Mouse (Mus musculus) cerebellum, postnatal 4 days (tissue): ENCODE data around the gene Cntnap2.
"Not testable (repeated sequence)": the region's sequence is repeated elsewhere in the genome, so short reads cannot be mapped to it uniquely, and the experiment has no call there.

ENCODE experiments used
- DNase-seq, 2 experiments: peaks; one replicate each; pipeline ENCODE4 v3.0.0; 2022; ENCODE audit warnings: low spot score in 2 of 2, mixed read lengths in 1 of 2

The Cntnap2 gene

GRCm38 (mm10) chr6:47174580-47175294, 2115.6 kb downstream of the Cntnap2 start:
- DNase-seq: not testable (repeated sequence)

- not testable (repeated sequence) for DNase-seq
Observed at GRCm38 (mm10) chr6:47175356-47176156, 2116.4 kb downstream of the Cntnap2 start.

GRCm38 (mm10) chr6:47176157-47176555, 2117.0 kb downstream of the Cntnap2 start:
- not testable (repeated sequence) for DNase-seq

- not testable (repeated sequence) for DNase-seq
Observed at GRCm38 (mm10) chr6:47181372-47181771, 2122.2 kb downstream of the Cntnap2 start.

- DNase-seq: no peak
Observed at GRCm38 (mm10) chr6:47182252-47182651, 2123.1 kb downstream of the Cntnap2 start.

DNA sequence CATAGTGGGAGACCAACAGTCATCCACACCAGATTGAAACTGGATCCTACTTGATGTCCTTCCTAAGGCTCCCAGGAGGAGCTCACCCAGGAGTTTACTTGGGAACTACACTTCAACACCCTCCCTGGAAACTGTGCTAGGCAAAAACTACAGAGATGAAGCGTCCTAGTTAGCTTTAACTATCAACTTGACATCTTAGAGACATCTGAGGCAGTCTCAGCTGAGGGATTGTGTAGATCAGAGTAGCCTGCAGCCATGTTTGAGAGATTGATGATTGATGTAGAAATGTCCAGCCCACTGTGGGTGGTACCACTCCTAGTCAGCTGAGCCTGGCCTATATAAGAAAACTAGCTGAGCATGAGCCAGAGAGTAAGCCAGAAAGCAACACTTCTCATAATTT, 2123.6 kb downstream of the Cntnap2 start:
- DNase-seq: no peak

DNA sequence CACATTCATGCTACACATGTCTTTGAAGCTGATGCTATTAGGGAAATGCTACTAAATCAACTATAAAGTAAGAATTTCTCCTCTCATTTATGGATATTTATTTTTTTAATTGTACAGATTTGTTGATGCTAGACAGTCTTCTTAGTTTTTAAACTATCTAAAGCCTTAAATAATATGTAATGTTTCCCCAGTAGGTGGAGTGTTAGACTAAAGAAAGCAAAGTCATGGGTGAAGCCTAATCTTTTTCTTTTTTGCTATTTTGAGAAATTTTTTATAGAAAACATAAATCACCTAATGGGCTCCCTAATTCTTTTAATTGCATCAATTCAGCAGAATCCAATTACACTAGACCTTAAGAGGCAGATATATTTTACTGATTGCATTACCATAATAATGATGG, 2124.7 kb downstream of the Cntnap2 start:
- not testable (repeated sequence) for DNase-seq

GRCm38 (mm10) chr6:47188193-47188592, 2129.0 kb downstream of the Cntnap2 start:
- peak in 1 of 2 experiments; percentile 39 for DNase-seq

DNA sequence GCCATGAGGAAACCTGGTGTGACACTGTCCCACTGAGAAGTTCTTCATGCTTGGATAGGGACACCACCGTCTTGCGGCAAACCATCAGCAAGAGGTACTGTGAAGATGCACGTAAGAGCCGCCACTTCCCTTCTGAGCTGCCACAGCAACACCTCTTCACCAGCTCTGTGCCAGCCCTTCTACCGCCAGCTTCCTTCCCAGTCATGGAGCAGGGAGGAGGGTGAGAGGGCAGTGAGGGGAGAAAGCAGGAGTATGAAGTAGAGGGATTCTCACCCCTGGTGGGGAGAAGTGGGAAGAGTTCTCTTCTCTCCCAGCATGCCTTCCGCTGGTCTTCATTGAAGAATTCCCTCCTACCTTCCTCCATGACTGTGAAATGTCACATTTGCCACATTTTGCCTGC, 2129.4 kb downstream of the Cntnap2 start:
- DNase-seq: not testable (repeated sequence)

GRCm38 (mm10) chr6:47190282-47190681, 2131.1 kb downstream of the Cntnap2 start:
- DNase-seq: no peak

- peak in 1 of 2 experiments; percentile 52 for DNase-seq
Observed at GRCm38 (mm10) chr6:47191277-47191800, 2132.2 kb downstream of the Cntnap2 start.

DNA sequence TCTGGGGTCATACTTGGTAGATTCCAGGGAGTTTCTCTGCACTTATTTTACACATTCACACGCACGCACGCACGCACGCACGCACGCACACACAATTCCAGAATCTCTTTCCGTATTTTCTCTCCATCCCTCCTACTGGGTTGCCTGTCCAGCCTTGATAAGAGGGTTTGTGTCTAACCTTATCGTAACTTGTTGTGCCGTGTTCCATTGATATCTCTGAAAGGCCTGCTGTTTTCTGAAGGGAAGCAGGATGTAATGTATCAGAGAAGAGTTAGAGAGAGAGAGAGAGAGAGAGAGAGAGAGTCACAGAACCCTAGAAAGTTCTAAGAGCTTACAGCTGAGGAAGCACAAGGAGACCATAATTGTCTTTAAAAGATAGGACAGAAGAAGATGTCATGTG, 2132.8 kb downstream of the Cntnap2 start:
- no peak for DNase-seq

DNA sequence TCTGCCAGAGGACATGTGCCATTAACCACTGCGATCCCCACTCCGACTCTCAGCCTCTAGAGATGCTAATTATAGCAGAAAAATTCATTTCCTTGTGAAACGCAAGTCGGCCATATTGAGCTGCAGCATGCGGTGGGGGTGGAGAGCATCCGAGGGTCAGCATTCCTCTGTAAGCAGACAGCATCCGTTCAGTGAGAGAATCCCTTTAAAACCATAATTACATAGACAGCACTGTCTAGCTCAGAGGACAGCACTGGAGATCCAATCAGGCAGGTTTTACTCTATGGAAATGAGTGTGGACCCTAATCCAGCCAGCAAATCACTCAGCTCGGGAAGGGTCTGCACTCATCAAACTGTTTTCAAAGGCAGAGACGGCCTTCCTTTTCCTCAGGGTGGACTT, 2133.3 kb downstream of the Cntnap2 start:
- DNase-seq: no peak

GRCm38 (mm10) chr6:47197570-47197969, 2138.4 kb downstream of the Cntnap2 start:
- no peak for DNase-seq

- no peak for DNase-seq
Observed at GRCm38 (mm10) chr6:47200671-47201070, 2141.5 kb downstream of the Cntnap2 start.

DNA sequence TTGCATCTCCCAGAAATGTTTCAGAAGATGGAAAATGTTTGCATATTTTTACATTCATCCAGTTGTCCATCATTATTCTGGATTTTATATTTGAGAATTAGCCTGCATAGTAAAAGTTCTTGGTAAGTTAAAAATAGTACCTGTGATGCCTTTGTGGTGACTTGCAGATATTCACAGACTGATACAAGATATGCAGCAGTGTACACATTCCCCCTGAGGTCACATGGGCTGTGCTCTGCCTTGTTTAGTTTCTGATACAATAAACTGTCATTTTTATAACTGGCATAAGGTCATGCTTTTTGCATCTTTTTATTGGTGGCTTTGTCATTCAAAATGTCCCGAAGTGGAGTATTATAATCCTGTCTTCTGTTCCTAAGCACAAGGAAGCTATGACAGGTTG, 2148.9 kb downstream of the Cntnap2 start:
- DNase-seq: no peak

DNA sequence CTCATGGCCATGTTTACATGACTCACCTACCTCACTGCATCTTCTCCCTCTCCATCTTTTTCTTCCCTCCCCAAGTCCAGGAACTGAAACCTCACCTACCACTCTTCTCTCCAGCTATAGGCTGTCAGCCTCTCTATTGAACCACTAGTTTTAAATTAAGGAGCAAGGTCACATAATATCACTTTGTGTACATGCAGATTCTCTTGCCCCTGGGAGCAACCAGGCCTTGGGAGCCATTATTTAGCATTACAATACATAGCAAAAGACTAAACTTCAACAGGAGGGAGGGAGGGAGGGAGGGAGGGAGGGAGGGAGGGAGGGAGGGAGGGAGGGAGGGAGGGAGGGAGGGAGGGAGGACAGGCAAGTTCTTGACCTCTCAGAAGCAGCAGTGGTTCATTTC, 2155.6 kb downstream of the Cntnap2 start:
- DNase-seq: no peak

DNA sequence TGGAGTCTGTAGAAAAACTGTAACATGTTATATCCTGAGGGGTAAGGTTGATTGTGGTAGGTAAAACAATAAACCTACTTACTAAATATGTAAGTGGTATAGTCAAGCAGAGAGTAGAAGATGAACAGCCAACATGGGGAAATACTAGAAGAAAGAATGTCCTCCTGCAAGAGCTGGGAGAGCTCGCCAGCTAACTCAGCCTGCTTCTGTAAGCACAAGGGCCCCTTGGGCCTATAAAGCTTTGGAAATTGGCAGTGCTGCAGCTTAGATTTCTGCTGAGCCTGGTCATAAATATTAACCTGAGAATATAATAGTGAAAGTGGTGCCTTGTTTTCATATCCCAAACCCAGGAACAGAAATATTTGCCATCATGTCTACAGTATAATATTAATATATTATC, 2164.4 kb downstream of the Cntnap2 start:
- DNase-seq: not testable (repeated sequence)

DNA sequence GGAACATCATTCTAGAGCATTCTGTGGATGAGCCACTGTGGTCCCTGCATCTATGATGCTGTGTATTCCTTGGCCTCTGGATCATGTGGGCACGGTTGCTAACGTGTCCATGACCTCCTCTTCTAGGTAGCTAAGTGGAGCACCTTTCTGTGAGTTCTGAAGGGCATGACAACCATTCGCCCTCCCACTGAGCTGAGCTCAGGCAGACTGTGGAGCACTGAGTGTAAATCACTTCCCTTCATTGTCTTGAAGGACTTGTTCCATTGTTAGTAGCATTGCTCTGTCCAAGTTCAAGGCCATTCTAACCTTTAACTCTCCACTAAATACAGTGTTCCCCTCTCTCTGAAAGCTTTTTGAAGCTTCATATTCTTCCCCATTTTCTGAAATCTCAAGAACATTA, 2166.2 kb downstream of the Cntnap2 start:
- not testable (repeated sequence) for DNase-seq

DNA sequence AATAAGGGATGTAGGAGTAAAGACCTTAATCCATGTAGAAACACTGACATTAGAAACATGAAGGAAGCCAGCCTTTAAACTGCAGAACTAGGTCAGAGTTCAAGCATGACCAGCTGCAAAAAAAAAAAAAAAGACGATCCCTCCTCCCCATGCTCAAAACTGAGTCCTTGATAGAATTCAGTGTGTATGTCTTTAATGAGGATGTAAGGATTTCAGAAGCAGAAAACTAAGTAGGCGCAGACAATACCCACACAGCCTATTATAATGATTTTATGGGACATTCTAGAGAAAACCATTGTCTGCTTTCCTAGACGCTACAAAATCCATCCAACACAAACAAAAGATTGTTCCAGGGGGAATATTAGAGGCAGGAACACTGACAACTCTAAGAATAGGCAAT, 2168.4 kb downstream of the Cntnap2 start:
- no peak for DNase-seq

GRCm38 (mm10) chr6:47228676-47229317, 2169.6 kb downstream of the Cntnap2 start:
- no peak for DNase-seq

- no peak for DNase-seq
Observed at GRCm38 (mm10) chr6:47231513-47231912, 2172.4 kb downstream of the Cntnap2 start.
